Mouse (Mus musculus) CH12.LX (cell line): ENCODE data around the gene Hoxa9. TPM values are rescaled to one million over a fixed set of nuclear protein-coding genes. Genes with fewer than 3 reads are reported as not detected.

Experiments used
- DNase-seq: peaks from one replicate; pipeline ENCODE4 v3.0.0-alpha.2; 2013; ENCODE audit errors: extremely low read depth
- H3K27ac ChIP-seq: 2 replicates; pipeline ENCODE4 v1.5.1; 2012; ENCODE audit warnings: low read depth, mild to moderate bottlenecking, control low read depth, moderate library complexity; ENCODE audit not compliant: insufficient read depth
- H3K27me3 ChIP-seq: replicated peaks from 2 replicates; pipeline ENCODE3; 2012; ENCODE audit warnings: inconsistent platforms
- H3K36me3 ChIP-seq, 2 experiments: replicated peaks in 1 of 2; 2 replicates each; pipeline versions ENCODE3 to v1.6.1; 2012; ENCODE audit warnings: inconsistent platforms in 1 of 2, low read length in 1 of 2, mild to moderate bottlenecking in 1 of 2, mixed read lengths in 1 of 2, moderate library complexity in 1 of 2; ENCODE audit not compliant: control insufficient read depth in 1 of 2, insufficient read depth in 1 of 2
- H3K4me1 ChIP-seq, 2 experiments: 2 replicates each; pipeline ENCODE4 v1.6.1; 2012; ENCODE audit warnings: inconsistent platforms in 1 of 2, moderate library complexity in 1 of 2; ENCODE audit not compliant: insufficient read depth in 2 of 2, control insufficient read depth in 1 of 2
- H3K4me2 ChIP-seq: 2 replicates; pipeline ENCODE4 v1.6.1; 2012; ENCODE audit warnings: low read depth, mild to moderate bottlenecking, control low read depth; ENCODE audit not compliant: poor library complexity, insufficient read depth, severe bottlenecking
- H3K4me3 ChIP-seq, 3 experiments: fragments of 150-350 bp in 1 of 3; sonication (generic) in 1 of 3; replicated peaks in 1 of 3; 2 replicates each; pipeline versions ENCODE3 to v1.5.1; 2011 to 2012; ENCODE audit warnings: low read depth in 2 of 3, low read length in 2 of 3, mild to moderate bottlenecking in 2 of 3, moderate library complexity in 2 of 3, control low read depth in 1 of 3, improper control_type of control experiment in 1 of 3, inconsistent platforms in 1 of 3, mixed read lengths in 1 of 3; ENCODE audit not compliant: poor library complexity in 1 of 3
- H3K79me2 ChIP-seq: replicated peaks from 2 replicates; pipeline ENCODE4 v1.6.1; 2012; ENCODE audit warnings: mild to moderate bottlenecking, moderate library complexity; ENCODE audit not compliant: control insufficient read depth, poor library complexity, insufficient read depth, severe bottlenecking; ENCODE audit errors: extremely low read depth
- H3K9ac ChIP-seq: 2 replicates; pipeline ENCODE4 v1.6.1; 2012; ENCODE audit warnings: low read depth, mild to moderate bottlenecking, control low read depth, moderate library complexity; ENCODE audit not compliant: insufficient read depth
- H3K9me3 ChIP-seq: replicated peaks from 2 replicates; pipeline ENCODE3; 2012; ENCODE audit warnings: low read length, inconsistent platforms, mixed read lengths
- BHLHE40 ChIP-seq: IDR thresholded peaks from 2 replicates; pipeline ENCODE4 v1.6.1; 2011; ENCODE audit warnings: mild to moderate bottlenecking, low read depth, low read length, improper control_type of control experiment
- CHD1 ChIP-seq: IDR thresholded peaks from 2 replicates; pipeline ENCODE4 v1.6.1; 2012; ENCODE audit warnings: low read depth, low read length, improper control_type of control experiment, inconsistent platforms
- EP300 ChIP-seq: IDR thresholded peaks from 2 replicates; pipeline ENCODE4 v1.6.1; 2011; ENCODE audit warnings: low read length, improper control_type of control experiment
- GABPA ChIP-seq: IDR thresholded peaks from 2 replicates; pipeline ENCODE4 v1.6.1; 2012; ENCODE audit warnings: low read depth, low read length, improper control_type of control experiment, inconsistent platforms; ENCODE audit not compliant: insufficient replicate concordance
- IRF4 ChIP-seq: IDR thresholded peaks from 2 replicates; pipeline ENCODE4 v1.6.1; 2014; ENCODE audit warnings: low read depth, mild to moderate bottlenecking, inconsistent platforms, low read length, improper control_type of control experiment
- KAT2A ChIP-seq: IDR thresholded peaks from 2 replicates; pipeline ENCODE4 v1.6.1; 2012; ENCODE audit warnings: low read length, improper control_type of control experiment, inconsistent platforms; ENCODE audit not compliant: insufficient replicate concordance
- MAFK ChIP-seq: IDR thresholded peaks from 2 replicates; pipeline ENCODE4 v1.6.1; 2011; ENCODE audit warnings: low read length, improper control_type of control experiment; ENCODE audit not compliant: insufficient replicate concordance
- MAZ ChIP-seq: IDR thresholded peaks from 2 replicates; pipeline ENCODE4 v1.6.1; 2012; ENCODE audit warnings: low read depth, mild to moderate bottlenecking, inconsistent platforms, low read length, improper control_type of control experiment, moderate library complexity
- MYC ChIP-seq: IDR thresholded peaks from 2 replicates; pipeline ENCODE4 v1.6.1; 2011; ENCODE audit warnings: low read depth, mild to moderate bottlenecking, improper control_type of control experiment, low read length
- NRF1 ChIP-seq: IDR thresholded peaks from 2 replicates; pipeline ENCODE4 v1.6.1; 2014; ENCODE audit warnings: low read depth, mild to moderate bottlenecking, inconsistent platforms, low read length, improper control_type of control experiment, moderate library complexity
- PAX5 ChIP-seq: IDR thresholded peaks from 2 replicates; pipeline ENCODE4 v1.6.1; 2012; ENCODE audit warnings: low read length, inconsistent platforms, mixed read lengths
- RAD21 ChIP-seq: IDR thresholded peaks from 2 replicates; pipeline ENCODE4 v1.6.1; 2011; ENCODE audit warnings: low read depth, mild to moderate bottlenecking, low read length, improper control_type of control experiment, moderate library complexity
- SIN3A ChIP-seq: IDR thresholded peaks from 2 replicates; pipeline ENCODE4 v1.6.1; 2012; ENCODE audit warnings: low read length, improper control_type of control experiment, inconsistent platforms
- UBTF ChIP-seq: IDR thresholded peaks from 2 replicates; pipeline ENCODE4 v1.6.1; 2012; ENCODE audit warnings: low read depth, mild to moderate bottlenecking, inconsistent platforms, low read length, improper control_type of control experiment, moderate library complexity
- USF1 ChIP-seq: IDR thresholded peaks from 2 replicates; pipeline ENCODE4 v1.6.1; 2014; ENCODE audit warnings: low read depth, mild to moderate bottlenecking, inconsistent platforms, low read length, improper control_type of control experiment
- ZNF384 ChIP-seq: IDR thresholded peaks from 2 replicates; pipeline ENCODE4 v1.6.1; 2012; ENCODE audit warnings: low read depth, low read length, improper control_type of control experiment, inconsistent platforms
- dilution Hi-C: fragments of 300-500 bp; cut with MboI; formaldehyde crosslinking; loops from 2 replicates; pipeline ENCODE4 v1.14.3; 2020; ENCODE audit warnings: low sequenced_read_pairs; ENCODE audit not compliant: extremely low pct_unique_long_range_greater_than_20kb, extremely low pct_ligation_motif_present
- in situ Hi-C: fragments of 300-500 bp; cut with MboI; formaldehyde crosslinking; loops from 3 replicates; pipeline ENCODE4 v1.14.3; 2019; ENCODE audit warnings: low sequenced_read_pairs, low pct_ligation_motif_present, low pct_unique_long_range_greater_than_20kb, mixed read lengths
- polyA plus RNA-seq: library from polyadenylated mRNA; unstranded; fragments of >175 nt; gene quantifications from 2 replicates; pipeline ENCODE4 v1.2.1, GENCODE M21; 2012; ENCODE audit warnings: low read depth; ENCODE audit not compliant: insufficient read length
- total RNA-seq, 2 experiments: library from RNA; depleted of rRNA; stranded (reverse); fragments of 300-350 nt in 1 of 2; fragments of >200 nt in 1 of 2; gene quantifications; 2 replicates each; pipeline ENCODE4 v1.2.3; 2012 to 2014

The Hoxa9 gene
- total and polyA plus RNA-seq, 3 experiments = 0.30 to 0.47 (median 0.30) TPM

GRCm38 (mm10) chr6:52249415-52249738 lies 18.5 kb upstream of the Hoxa9 start:
- dilution Hi-C loops (no loop called here), in situ Hi-C loops (no loop called here)
- no peak overlapping the region for H3K27ac ChIP-seq
- H3K4me1 ChIP-seq = no peaks in the 10 kb centered on the region
- H3K79me2 ChIP-seq = no peaks in the 10 kb centered on the region
- H3K36me3 ChIP-seq = no peaks in the 10 kb centered on the region
- DNase-seq = no peak
- no peak overlapping the region for H3K9ac ChIP-seq
- H3K27me3 ChIP-seq = no peaks in the 10 kb centered on the region
- no peak overlapping the region for H3K4me2 ChIP-seq
- H3K9me3 ChIP-seq = peaks cover 26% of the 10 kb centered on the region
- no peak for TF ChIP-seq MAZ
- TF ChIP-seq, all 38 proteins: peak for 0
- H3K4me3 ChIP-seq = no peak overlapping the region

GRCm38 (mm10) chr6:52248638-52249414 lies 17.9 kb upstream of the Hoxa9 start:
- Histone ChIP-seq H3K4me3 (no peak overlapping the region), H3K36me3 (no peaks in the 10 kb centered on the region), H3K4me1 (no peaks in the 10 kb centered on the region), H3K9ac (no peak overlapping the region)
- in situ Hi-C loops = no loop called here
- dilution Hi-C loops = no loop called here
- DNase-seq = no peak
- TF ChIP-seq UBTF (no peak), CHD1 (no peak), PAX5 (no peak), MAZ (no peak)
- TF ChIP-seq, all 38 proteins: peak for 0
- Histone ChIP-seq H3K9me3 (peaks cover 26% of the 10 kb centered on the region), H3K27ac (no peak overlapping the region), H3K79me2 (no peaks in the 10 kb centered on the region), H3K4me2 (no peak overlapping the region), H3K27me3 (no peaks in the 10 kb centered on the region)

GRCm38 (mm10) chr6:52247766-52248637 lies 17.1 kb upstream of the Hoxa9 start:
- H3K36me3 ChIP-seq = no peaks in the 10 kb centered on the region
- in situ Hi-C loops (no loop called here), dilution Hi-C loops (no loop called here)
- no peak overlapping the region for H3K4me3 ChIP-seq
- H3K9me3 ChIP-seq = peaks cover 18% of the 10 kb centered on the region
- no peaks in the 10 kb centered on the region for H3K4me1 ChIP-seq
- H3K79me2 ChIP-seq = no peaks in the 10 kb centered on the region
- TF ChIP-seq CHD1 (no peak), ZNF384 (no peak), BHLHE40 (no peak), IRF4 (no peak), EP300 (no peak), KAT2A (no peak), USF1 (no peak), SIN3A (no peak), RAD21 (no peak), MYC (no peak), GABPA (no peak), NRF1 (no peak), MAFK (no peak)
- DNase-seq = no peak
- H3K9ac ChIP-seq = no peak overlapping the region
- no peak overlapping the region for H3K27ac ChIP-seq
- H3K4me2 ChIP-seq = no peak overlapping the region
- H3K27me3 ChIP-seq = no peaks in the 10 kb centered on the region
